Mouse (Mus musculus): Measurements from ENCODE around the gene Hint3. TPM values are rescaled to one million over a fixed set of nuclear protein-coding genes. Genes with fewer than 3 reads are reported as not detected.

Hint3 gene
- polyA plus RNA-seq (2015; fragmentation: Nextera tagmentation; extraction: Ambion mirVana): 37.2 and 46.0 TPM in 2 replicates

DNA sequence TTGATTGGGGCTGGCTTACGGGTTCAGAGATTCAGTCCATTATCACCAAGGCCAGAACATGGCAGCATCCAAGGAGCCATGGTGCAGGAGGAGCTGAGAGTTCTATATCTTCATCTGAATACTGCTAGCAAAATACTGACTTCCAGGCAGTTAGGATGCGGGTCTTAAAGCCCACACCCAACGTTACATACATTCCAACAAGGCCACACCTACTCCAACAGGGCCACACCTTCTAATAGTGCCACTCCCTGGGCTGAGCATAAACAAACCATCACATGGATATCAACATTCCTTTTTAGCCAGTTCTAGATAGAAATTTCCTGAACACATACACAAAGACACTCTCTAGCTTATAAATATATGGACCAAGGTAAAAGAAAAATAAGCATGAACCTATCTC, at the start of gene Hint3:
Gene Hint3, minus strand, starts transcription at position 120 of the 400 bp plus-strand sequence.
- TF ChIP-seq CTCF (IDR thresholded peaks at IDR 0.05): no peak
- H3K27me3 ChIP-seq (replicated peaks; ENCODE audit: insufficient read depth, low read length): no peaks in the 10 kb centered on the region
- H3K9ac ChIP-seq (replicated peaks; ENCODE audit: low read depth): no peak within 1 kb of the TSS
- H3K36me3 ChIP-seq (ENCODE audit: insufficient read depth, low read length): no peaks in the 10 kb centered on the region
- no peak within 1 kb of the TSS for H3K4me3 ChIP-seq (ENCODE audit: low read depth, low read length)
- DNase-seq (ENCODE audit: low spot score): no peak
- no peak within 1 kb of the TSS for H3K27ac ChIP-seq (ENCODE audit: low read length)
- no peaks in the 10 kb centered on the region for H3K4me1 ChIP-seq (ENCODE audit: insufficient read depth, low read depth, low read length)
- 67% methylated on average over 3 of the region's 3 CpGs for WGBS
- ATAC-seq: no peak
- H3K4me2 ChIP-seq (replicated peaks; ENCODE audit: low read depth, low read length): no peak within 1 kb of the TSS
- no peaks in the 10 kb centered on the region for H3K9me3 ChIP-seq (ENCODE audit: low read length)

DNA sequence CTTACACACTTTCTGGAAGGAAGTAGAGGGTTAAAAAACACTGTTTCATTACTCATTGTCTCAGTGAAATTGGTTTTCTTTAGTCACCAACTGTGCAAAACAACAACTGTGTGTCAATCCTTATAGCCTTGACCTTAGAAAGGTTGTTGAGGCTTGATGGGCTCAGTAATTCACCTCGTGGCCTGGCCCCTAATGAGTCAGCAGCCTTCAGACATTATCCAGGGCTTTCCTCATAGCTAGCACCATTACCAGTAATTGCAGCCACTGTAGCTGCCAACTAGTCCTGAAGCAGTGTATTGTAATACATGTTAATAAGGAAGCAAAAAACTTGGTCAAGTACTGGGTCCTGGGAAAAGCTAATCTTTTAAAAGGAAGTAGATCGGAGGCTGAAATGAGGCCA, 48.6 kb upstream of the Hint3 start:
- Histone ChIP-seq H3K4me2 (replicated peaks; ENCODE audit: low read depth, low read length) (no peak overlapping the region), H3K9me3 (ENCODE audit: low read length) (no peaks in the 10 kb centered on the region), H3K9ac (replicated peaks; ENCODE audit: low read depth) (no peak overlapping the region), H3K4me3 (ENCODE audit: low read depth, low read length) (no peak overlapping the region), H3K27ac (ENCODE audit: low read length) (no peak overlapping the region), H3K4me1 (ENCODE audit: insufficient read depth, low read depth, low read length) (no peaks in the 10 kb centered on the region), H3K27me3 (replicated peaks; ENCODE audit: insufficient read depth, low read length) (no peaks in the 10 kb centered on the region), H3K36me3 (ENCODE audit: insufficient read depth, low read length) (no peaks in the 10 kb centered on the region)
- no peak for TF ChIP-seq EP300 (IDR thresholded peaks at IDR 0.05)
- TF ChIP-seq CTCF (IDR thresholded peaks at IDR 0.05): no peak
- WGBS: 69% methylated on average over 2 of the region's 2 CpGs
- ATAC-seq: no peak
- DNase-seq (ENCODE audit: low spot score): no peak

DNA sequence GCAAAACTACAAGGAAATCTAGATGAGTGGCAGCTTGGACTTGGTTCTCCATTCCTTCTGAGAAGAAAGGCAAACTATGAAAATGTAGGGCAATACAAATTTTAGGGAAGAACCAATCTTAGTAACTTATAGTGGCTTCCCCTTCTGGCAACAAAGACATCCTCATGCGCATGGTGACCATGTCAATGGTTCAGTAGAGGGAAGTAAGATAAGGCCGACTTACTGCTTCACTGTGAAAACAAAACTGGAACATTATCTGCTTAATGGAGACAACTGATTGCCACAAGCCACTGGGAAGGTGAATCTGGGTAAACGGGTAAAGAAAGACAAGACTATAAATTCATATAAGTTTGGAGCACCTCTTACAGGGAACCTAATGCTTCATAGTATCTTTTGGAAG, 45.4 kb upstream of the Hint3 start:
- no peak overlapping the region for H3K4me3 ChIP-seq (ENCODE audit: low read depth, low read length)
- H3K9me3 ChIP-seq (ENCODE audit: low read length): no peaks in the 10 kb centered on the region
- no peak for TF ChIP-seq EP300 (IDR thresholded peaks at IDR 0.05)
- no peak for TF ChIP-seq CTCF (IDR thresholded peaks at IDR 0.05)
- H3K4me1 ChIP-seq (ENCODE audit: insufficient read depth, low read depth, low read length): no peaks in the 10 kb centered on the region
- H3K36me3 ChIP-seq (ENCODE audit: insufficient read depth, low read length): peaks cover 4% of the 10 kb centered on the region; the same call in 1 of the 2 replicates
- ATAC-seq: no peak
- no peak for DNase-seq (ENCODE audit: low spot score)
- H3K27me3 ChIP-seq (replicated peaks; ENCODE audit: insufficient read depth, low read length): no peaks in the 10 kb centered on the region
- 84% methylated on average over 3 of the region's 3 CpGs for WGBS
- no peak overlapping the region for H3K4me2 ChIP-seq (replicated peaks; ENCODE audit: low read depth, low read length)
- H3K9ac ChIP-seq (replicated peaks; ENCODE audit: low read depth): no peak overlapping the region
- no peak overlapping the region for H3K27ac ChIP-seq (ENCODE audit: low read length)

DNA sequence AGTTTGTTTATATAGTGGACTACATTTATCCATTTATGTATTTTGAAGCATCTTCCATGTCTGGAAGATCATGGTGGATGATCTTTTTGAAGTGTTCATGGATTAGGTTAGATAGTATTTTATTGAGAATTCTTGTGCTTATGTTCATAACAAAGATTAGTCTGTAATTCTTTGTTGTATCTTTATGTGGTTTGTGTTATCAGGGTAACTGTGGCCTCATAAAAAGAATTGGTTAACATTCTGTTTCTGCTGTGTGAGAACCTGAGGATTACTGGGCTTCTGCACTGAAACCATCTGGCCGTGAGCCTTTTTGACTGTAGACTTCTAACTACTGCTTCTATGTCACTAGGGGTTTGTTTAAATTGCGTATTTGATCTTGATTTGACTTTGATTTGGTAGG, 37.1 kb upstream of the Hint3 start:
- ATAC-seq: no peak
- H3K27me3 ChIP-seq (replicated peaks; ENCODE audit: insufficient read depth, low read length): no peaks in the 10 kb centered on the region
- H3K27ac ChIP-seq (ENCODE audit: low read length): no peak overlapping the region
- no peaks in the 10 kb centered on the region for H3K9me3 ChIP-seq (ENCODE audit: low read length)
- no peak for DNase-seq (ENCODE audit: low spot score)
- H3K4me1 ChIP-seq (ENCODE audit: insufficient read depth, low read depth, low read length): no peaks in the 10 kb centered on the region
- no peak overlapping the region for H3K9ac ChIP-seq (replicated peaks; ENCODE audit: low read depth)
- peaks cover 4% of the 10 kb centered on the region; the same call in 1 of the 2 replicates for H3K36me3 ChIP-seq (ENCODE audit: insufficient read depth, low read length)
- no peak overlapping the region for H3K4me3 ChIP-seq (ENCODE audit: low read depth, low read length)
- TF ChIP-seq CTCF (IDR thresholded peaks at IDR 0.05): no peak
- TF ChIP-seq EP300 (IDR thresholded peaks at IDR 0.05): no peak
- H3K4me2 ChIP-seq (replicated peaks; ENCODE audit: low read depth, low read length): no peak overlapping the region
- WGBS: 86% methylated on average over 2 of the region's 2 CpGs

DNA sequence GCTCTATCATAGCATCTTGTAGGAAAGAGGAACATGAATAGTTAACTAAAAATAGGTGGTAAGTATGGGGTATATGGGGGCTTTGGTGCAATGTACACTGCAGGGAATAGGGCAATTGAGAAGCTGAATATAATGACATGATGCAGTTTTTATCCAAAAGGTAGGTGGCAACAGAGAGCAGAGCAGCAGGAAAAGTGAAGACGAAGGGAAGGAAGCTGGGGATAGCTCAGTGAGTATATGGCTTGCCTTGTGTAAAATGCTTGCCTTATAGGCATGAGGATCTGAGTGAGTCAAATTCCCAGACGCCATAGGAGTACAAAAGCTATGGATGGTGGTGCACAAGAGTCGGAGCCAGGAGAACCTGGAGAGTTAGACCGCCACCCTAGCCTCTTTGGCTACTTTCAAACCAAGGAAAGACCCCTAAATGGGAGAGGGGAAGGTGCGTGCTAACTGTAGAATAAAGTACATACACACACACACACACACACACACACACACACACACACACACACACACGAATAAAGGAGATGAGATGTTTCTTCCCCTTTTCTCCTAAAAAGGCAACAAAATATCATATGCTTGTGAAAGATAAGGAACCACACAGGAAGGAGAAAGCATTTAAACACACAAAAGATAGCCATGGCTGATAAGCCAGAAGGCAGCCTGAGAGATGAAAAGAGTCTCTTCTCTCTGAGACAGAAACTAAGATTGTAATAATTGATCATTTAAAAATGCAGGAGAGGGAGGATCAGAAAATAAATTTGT, 31.3 kb upstream of the Hint3 start:
- Histone ChIP-seq H3K9me3 (ENCODE audit: low read length) (no peaks in the 10 kb centered on the region), H3K4me2 (replicated peaks; ENCODE audit: low read depth, low read length) (no peak overlapping the region), H3K27ac (ENCODE audit: low read length) (no peak overlapping the region), H3K27me3 (replicated peaks; ENCODE audit: insufficient read depth, low read length) (no peaks in the 10 kb centered on the region), H3K36me3 (ENCODE audit: insufficient read depth, low read length) (0 out of 2 replicates have a peak, but pooled peaks cover 5% of the 10 kb centered on the region), H3K4me3 (ENCODE audit: low read depth, low read length) (no peak overlapping the region), H3K4me1 (ENCODE audit: insufficient read depth, low read depth, low read length) (no peaks in the 10 kb centered on the region), H3K9ac (replicated peaks; ENCODE audit: low read depth) (no peak overlapping the region)
- ATAC-seq (no peak), DNase-seq (ENCODE audit: low spot score) (no peak)
- WGBS: 76% methylated on average over 6 of the region's 6 CpGs
- no peak for TF ChIP-seq EP300 (IDR thresholded peaks at IDR 0.05)
- peak; percentile 59 for TF ChIP-seq CTCF (IDR thresholded peaks at IDR 0.05)

DNA sequence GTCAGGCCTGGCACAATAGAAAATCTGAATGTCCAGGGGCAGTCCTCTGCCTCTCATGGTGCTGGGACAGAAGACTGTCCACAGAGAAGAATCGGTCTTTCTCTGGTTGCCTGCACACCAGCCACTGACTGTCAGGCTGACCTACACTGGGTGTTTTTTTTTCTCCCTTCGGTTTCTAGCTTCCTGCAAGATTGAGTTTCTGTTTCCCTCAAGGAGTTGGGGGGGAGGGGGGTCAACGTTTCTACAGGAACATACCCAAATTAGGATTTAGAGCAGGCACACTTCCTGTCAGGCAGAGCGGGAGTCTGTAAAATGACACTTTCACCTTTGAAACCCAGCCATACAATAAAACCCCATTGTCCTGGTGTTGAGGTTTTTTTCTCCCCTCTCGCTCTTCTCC, 26.2 kb upstream of the Hint3 start:
- Histone ChIP-seq H3K4me1 (ENCODE audit: insufficient read depth, low read depth, low read length) (no peaks in the 10 kb centered on the region), H3K4me2 (replicated peaks; ENCODE audit: low read depth, low read length) (peak overlapping the region; percentile 55), H3K9me3 (ENCODE audit: low read length) (no peaks in the 10 kb centered on the region), H3K9ac (replicated peaks; ENCODE audit: low read depth) (0 out of 2 replicates have a peak overlapping the region, but pooled peaks have one; percentile 27), H3K36me3 (ENCODE audit: insufficient read depth, low read length) (peaks cover 9% of the 10 kb centered on the region; the same call in 1 of the 2 replicates), H3K27me3 (replicated peaks; ENCODE audit: insufficient read depth, low read length) (no peaks in the 10 kb centered on the region), H3K27ac (ENCODE audit: low read length) (peak overlapping the region; percentile 72), H3K4me3 (ENCODE audit: low read depth, low read length) (peak overlapping the region; percentile 22)
- TF ChIP-seq EP300 (IDR thresholded peaks at IDR 0.05): no peak
- no peak for TF ChIP-seq CTCF (IDR thresholded peaks at IDR 0.05)
- DNase-seq (ENCODE audit: low spot score) (peak; percentile 70), ATAC-seq (peak; percentile 71)
- WGBS: 8% methylated on average over 5 of the region's 5 CpGs
